In genomic region chr4:32524282-32524681, GRCm38 (mm10) we compare ENCODE assay signal across 13 mouse cellular contexts.
DNase-seq lines count a peak whose midpoint lies in the region; ATAC-seq lines count a peak whose summit lies in the region.
"Had no signal": no experiment of that assay in that cellular context is flagged by ENCODE, and none has a peak within 500 bp of the region (broad histone marks: within the 10 kb centered on the region; RNA-seq: fewer than 3 reads in every experiment).

No protein-coding gene starts in this region.

- peaks cover 77% of the 10 kb centered on the region for H3K4me1 ChIP-seq in hindbrain, embryonic 10.5 days (replicated peaks)
- H3K4me1 ChIP-seq in hindbrain, embryonic 11.5 days (replicated peaks; ENCODE audit: control insufficient read depth, insufficient read depth, low read length), result peaks cover 5% of the 10 kb centered on the region; the same call in 1 of the 2 replicates
- H3K4me1 ChIP-seq in lung, embryonic 16.5 days (replicated peaks; ENCODE audit: control insufficient read depth, insufficient read depth, low read length), result peaks cover 42% of the 10 kb centered on the region

- no peak overlapping the region for H3K4me3 ChIP-seq in hindbrain, embryonic 10.5 days
- H3K4me3 ChIP-seq in hindbrain, embryonic 11.5 days (ENCODE audit: low read depth, low read length), result no peak overlapping the region
- H3K4me3 ChIP-seq in lung, embryonic 16.5 days (ENCODE audit: low read length), result no peak overlapping the region
- H3K4me3 ChIP-seq: limb, embryonic 15.5 days had no signal

- WGBS in hindbrain, embryonic 10.5 days, result 54% methylated on average over 2 of the region's 2 CpGs
- 50% methylated on average over 2 of the region's 2 CpGs for WGBS in hindbrain, embryonic 11.5 days
- 21% methylated on average over 2 of the region's 2 CpGs for WGBS in lung, embryonic 16.5 days

- no peaks in the 10 kb centered on the region for H3K36me3 ChIP-seq in hindbrain, embryonic 10.5 days
- H3K36me3 ChIP-seq in hindbrain, embryonic 11.5 days (ENCODE audit: control insufficient read depth, insufficient read depth, low read length), result no peaks in the 10 kb centered on the region
- H3K36me3 ChIP-seq in lung, embryonic 16.5 days (ENCODE audit: control insufficient read depth, insufficient read depth, low read length), result no peaks in the 10 kb centered on the region
- H3K36me3 ChIP-seq: limb, embryonic 15.5 days had no signal

- no peak for DNase-seq in hindbrain, embryonic 10.5 days (ENCODE audit: low spot score)
- no peak for DNase-seq in hindbrain, embryonic 11.5 days (ENCODE audit: low spot score)
- peak; percentile 49 for DNase-seq in urinary bladder, postnatal 14 days (ENCODE audit: low spot score)
- DNase-seq in urinary bladder, postnatal 36 days (ENCODE audit: low spot score in 2 of 2), result no peak
- DNase-seq in right cerebral cortex, postnatal 10 days (ENCODE audit: low spot score in 2 of 2), result no peak
- DNase-seq in frontal cortex, adult 2 months (ENCODE audit: extremely low spot score in 1 of 2, low spot score in 1 of 2), result no peak
- DNase-seq: cerebellum, postnatal 36 days; kidney, adult 8-10 months; thymus, postnatal 36 days had no signal

- no peaks in the 10 kb centered on the region for H3K27me3 ChIP-seq in hindbrain, embryonic 10.5 days (ENCODE audit: insufficient read depth, poor library complexity, severe bottlenecking)
- no peaks in the 10 kb centered on the region for H3K27me3 ChIP-seq in hindbrain, embryonic 11.5 days (ENCODE audit: control insufficient read depth, insufficient read depth, low read length)
- H3K27me3 ChIP-seq in lung, embryonic 16.5 days (ENCODE audit: control insufficient read depth, insufficient read depth, low read depth, low read length), result no peaks in the 10 kb centered on the region
- H3K27me3 ChIP-seq: limb, embryonic 15.5 days; Patski had no signal

- H3K4me2 ChIP-seq in hindbrain, embryonic 11.5 days (replicated peaks; ENCODE audit: low read depth, low read length), result no peak overlapping the region
- no peak overlapping the region for H3K4me2 ChIP-seq in lung, embryonic 16.5 days (ENCODE audit: low read depth, low read length)
- H3K4me2 ChIP-seq: limb, embryonic 15.5 days had no signal

- peak overlapping the region; percentile 50; the same call in 1 of the 2 replicates for H3K27ac ChIP-seq in hindbrain, embryonic 10.5 days
- H3K27ac ChIP-seq in hindbrain, embryonic 11.5 days (ENCODE audit: low read depth, low read length), result no peak overlapping the region
- no peak overlapping the region for H3K27ac ChIP-seq in lung, embryonic 16.5 days (ENCODE audit: low read length)

- ATAC-seq in hindbrain, embryonic 11.5 days (ENCODE audit: low FRiP score), result no peak
- peak; percentile 69 for ATAC-seq in lung, embryonic 16.5 days (ENCODE audit: low read depth)
- ATAC-seq: CD4-positive, CD25-positive, alpha-beta regulatory T cell, adult 4 months; Patski had no signal

- H3K9me3 ChIP-seq in hindbrain, embryonic 10.5 days, result no peaks in the 10 kb centered on the region
- H3K9me3 ChIP-seq in hindbrain, embryonic 11.5 days (ENCODE audit: control insufficient read depth, low read length), result no peaks in the 10 kb centered on the region
- H3K9me3 ChIP-seq in lung, embryonic 16.5 days (ENCODE audit: control insufficient read depth, low read length), result no peaks in the 10 kb centered on the region
- H3K9me3 ChIP-seq: limb, embryonic 15.5 days had no signal

- no peak overlapping the region for H3K9ac ChIP-seq in hindbrain, embryonic 11.5 days (ENCODE audit: low read depth, low read length)
- no peak overlapping the region for H3K9ac ChIP-seq in lung, embryonic 16.5 days (ENCODE audit: low read length)
- H3K9ac ChIP-seq: limb, embryonic 15.5 days had no signal
